Mouse (Mus musculus) MEL (cell line): ENCODE measurements at regions not wholly inside any gene's neighbourhood (a gene's known extent, or its start where the extent isn't known, plus 50 kb on each side); places are given as distances from the start of the nearest gene placed in this dataset.

ENCODE experiments used
- CTCF ChIP-seq, 3 experiments: IDR thresholded peaks in 2 of 3; conservative IDR thresholded peaks in 1 of 3; 2 replicates each; pipeline ENCODE4 v1.5.1; 2011 to 2012; ENCODE audit warnings: low read length in 3 of 3, low read depth in 2 of 3, mild to moderate bottlenecking in 2 of 3, improper control_type of control experiment in 1 of 3, inconsistent platforms in 1 of 3, mixed read lengths in 1 of 3, moderate library complexity in 1 of 3; ENCODE audit not compliant: control insufficient read depth in 1 of 3, insufficient read depth in 1 of 3, poor library complexity in 1 of 3, severe bottlenecking in 1 of 3
- MAX ChIP-seq: IDR thresholded peaks from 2 replicates; pipeline ENCODE4 v1.6.1; 2011; ENCODE audit warnings: low read length, improper control_type of control experiment
- NELFE ChIP-seq: IDR thresholded peaks from 2 replicates; pipeline ENCODE4 v1.6.1; 2011; ENCODE audit warnings: low read depth, low read length, improper control_type of control experiment

DNA sequence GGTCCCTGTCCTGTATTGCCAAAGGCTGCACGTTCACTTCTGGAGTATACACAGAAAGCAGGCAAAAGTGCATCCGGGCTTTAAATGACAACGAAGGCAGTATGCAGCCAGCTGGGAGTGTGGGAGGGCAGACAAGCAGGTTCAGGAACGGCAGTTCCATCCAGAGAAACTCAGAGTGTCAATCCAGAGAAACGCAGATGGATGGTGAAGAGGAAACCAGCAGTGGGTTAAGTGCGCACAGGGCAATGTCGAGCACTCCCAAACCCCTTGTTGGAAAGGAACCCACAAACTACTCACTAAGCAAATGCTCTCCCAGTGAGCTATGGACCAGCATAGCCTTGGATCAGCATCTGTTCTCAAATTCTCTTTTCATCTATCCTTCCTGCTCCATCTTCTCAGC, 1132.1 kb upstream of the Gulo start:
- TF ChIP-seq NELFE (no peak), MAX (no peak), CTCF (IDR thresholded peaks at IDR 0.05 in 2 of 3, conservative IDR thresholded peaks at IDR 0.05 in 1 of 3; ENCODE audit: control insufficient read depth in 1 of 3, insufficient read depth in 1 of 3, low read depth in 2 of 3, low read length in 3 of 3, poor library complexity in 1 of 3, severe bottlenecking in 1 of 3) (no peak)
